Mouse (Mus musculus) adrenal gland, postnatal 14 days (tissue): ENCODE data around the gene Caskin1. TPM values are rescaled to one million over a fixed set of nuclear protein-coding genes. Genes with fewer than 3 reads are reported as not detected.

Experiments used
- total RNA-seq: library from RNA; stranded (reverse); gene quantifications from 2 replicates; pipeline ENCODE4 v1.2.3, GENCODE M21; 2021

Gene Caskin1
- total RNA-seq, 1 experiment from 2014 or later = 14.8 TPM

Other genes starting within 250 kb of the Caskin1 start
- 12.0 and 12.8 TPM in 2 replicates for gene Ccnf, start 237.1 kb upstream of the Caskin1 start, total RNA-seq
- gene Abca17, start 137.5 kb upstream of the Caskin1 start, total RNA-seq = 0.11 TPM in 1 of 2 replicates, not detected in the other
- gene Abca3, start 136.7 kb upstream of the Caskin1 start, total RNA-seq = 24.4 and 25.2 TPM in 2 replicates
- 78.8 and 84.9 TPM in 2 replicates for gene Rnps1, start 74.0 kb upstream of the Caskin1 start, total RNA-seq
- gene Eci1, start 62.0 kb upstream of the Caskin1 start, total RNA-seq = 505 and 573 TPM in 2 replicates
- 1.8 and 2.5 TPM in 2 replicates for gene Dnase1l2, start 45.5 kb upstream of the Caskin1 start, total RNA-seq
- gene E4f1, start 18.3 kb upstream of the Caskin1 start, total RNA-seq = 16.2 and 19.4 TPM in 2 replicates
- 55.8 and 59.0 TPM in 2 replicates for gene Pgp, start 18.2 kb upstream of the Caskin1 start, total RNA-seq
- 0.75 TPM in 1 of 2 replicates, not detected in the other for gene Bricd5, start 14.7 kb upstream of the Caskin1 start, total RNA-seq
- gene Mlst8, start 9.5 kb upstream of the Caskin1 start, total RNA-seq = 19.5 and 23.3 TPM in 2 replicates
- 85.4 and 101 TPM in 2 replicates for gene Traf7, start 39.3 kb downstream of the Caskin1 start, total RNA-seq
- 1.1 and 1.8 TPM in 2 replicates for gene Rab26, start 45.6 kb downstream of the Caskin1 start, total RNA-seq
- gene Pkd1, start 61.2 kb downstream of the Caskin1 start, total RNA-seq = 42.2 and 44.3 TPM in 2 replicates
- 100 and 110 TPM in 2 replicates for gene Tsc2, start 144.0 kb downstream of the Caskin1 start, total RNA-seq
- 7.2 and 7.7 TPM in 2 replicates for gene Nthl1, start 144.1 kb downstream of the Caskin1 start, total RNA-seq
- 90.2 and 99.1 TPM in 2 replicates for gene Slc9a3r2, start 161.7 kb downstream of the Caskin1 start, total RNA-seq
- gene Npw, start 169.9 kb downstream of the Caskin1 start, total RNA-seq = not detected in 2 replicates
- 44.5 and 47.4 TPM in 2 replicates for gene Zfp598, start 181.1 kb downstream of the Caskin1 start, total RNA-seq
- gene Syngr3, start 201.4 kb downstream of the Caskin1 start, total RNA-seq = 1.8 and 5.7 TPM in 2 replicates
- 36.0 and 39.3 TPM in 2 replicates for gene Gfer, start 207.6 kb downstream of the Caskin1 start, total RNA-seq
- 3.6 and 5.7 TPM in 2 replicates for gene Noxo1, start 207.6 kb downstream of the Caskin1 start, total RNA-seq
- gene Tbl3, start 219.1 kb downstream of the Caskin1 start, total RNA-seq = 35.8 and 41.2 TPM in 2 replicates
- gene Rnf151, start 229.5 kb downstream of the Caskin1 start, total RNA-seq = not detected in 2 replicates
- 702 and 762 TPM in 2 replicates for gene Rps2, start 229.5 kb downstream of the Caskin1 start, total RNA-seq
- gene Ndufb10, start 235.9 kb downstream of the Caskin1 start, total RNA-seq = 418 and 458 TPM in 2 replicates
- gene Rpl3l, start 239.2 kb downstream of the Caskin1 start, total RNA-seq = 0.53 TPM in 1 of 2 replicates, not detected in the other
- 73.2 and 98.3 TPM in 2 replicates for gene Msrb1, start 248.0 kb downstream of the Caskin1 start, total RNA-seq